Mouse (Mus musculus) limb, embryonic 13.5 days (tissue): ENCODE results near the gene Tmem216. TPM values are rescaled to one million over a fixed set of nuclear protein-coding genes. Genes with fewer than 3 reads are reported as not detected.
"Not testable (repeated sequence)": the region's sequence is repeated elsewhere in the genome, so short reads cannot be mapped to it uniquely, and the experiment has no call there.

Source experiments
- ATAC-seq: fragments of 200-750 bp; cut with Nextera tagmentation; 2 replicates; pipeline ENCODE4 v1.8.0; 2017; ENCODE audit warnings: low read depth, moderate number of reproducible peaks, moderate TSS enrichment; ENCODE audit not compliant: low FRiP score
- H3K27ac ChIP-seq: fragments of 300-500 bp; sonication (generic); 2 replicates; pipeline ENCODE4 v1.5.1; 2015; ENCODE audit warnings: inconsistent platforms, mild to moderate bottlenecking, moderate library complexity
- H3K27me3 ChIP-seq: fragments of 300-500 bp; sonication (generic); 2 replicates; pipeline ENCODE4 v1.6.1; 2015; ENCODE audit warnings: mild to moderate bottlenecking, inconsistent platforms
- H3K36me3 ChIP-seq: fragments of 300-500 bp; sonication (generic); 2 replicates; pipeline ENCODE4 v1.6.1; 2015; ENCODE audit warnings: inconsistent platforms, mild to moderate bottlenecking, moderate library complexity
- H3K4me1 ChIP-seq: fragments of 300-500 bp; sonication (generic); 2 replicates; pipeline ENCODE4 v1.6.1; 2015; ENCODE audit warnings: inconsistent platforms
- H3K4me2 ChIP-seq: fragments of 300-500 bp; sonication (generic); replicated peaks from 2 replicates; pipeline ENCODE4 v1.6.1; 2015; ENCODE audit warnings: inconsistent platforms, mild to moderate bottlenecking, moderate library complexity
- H3K4me3 ChIP-seq: fragments of 300-500 bp; sonication (generic); 2 replicates; pipeline ENCODE4 v1.5.1; 2015; ENCODE audit warnings: moderate library complexity, mild to moderate bottlenecking, inconsistent platforms
- H3K9ac ChIP-seq: fragments of 300-500 bp; sonication (generic); 2 replicates; pipeline ENCODE4 v1.6.1; 2015; ENCODE audit warnings: mild to moderate bottlenecking, inconsistent platforms
- H3K9me3 ChIP-seq: fragments of 300-500 bp; sonication (generic); 2 replicates; pipeline ENCODE4 v1.6.1; 2016; ENCODE audit warnings: inconsistent platforms
- WGBS: fragments of 180-500 bp; shearing (Covaris S2); methylation state at CpG from one replicate; pipeline ENCODE4 v1.1.7; 2015; 5-methylcytosine and 5-hydroxymethylcytosine counted together
- polyA plus RNA-seq: library from polyadenylated mRNA; unstranded; fragments of >200 nt; fragmentation: Nextera tagmentation; extraction: Ambion mirVana; gene quantifications from 2 replicates; pipeline ENCODE4 v1.2.1, GENCODE M21; 2015

The Tmem216 gene
- polyA plus RNA-seq, 1 experiment from 2014 or later = 57.2 TPM

DNA sequence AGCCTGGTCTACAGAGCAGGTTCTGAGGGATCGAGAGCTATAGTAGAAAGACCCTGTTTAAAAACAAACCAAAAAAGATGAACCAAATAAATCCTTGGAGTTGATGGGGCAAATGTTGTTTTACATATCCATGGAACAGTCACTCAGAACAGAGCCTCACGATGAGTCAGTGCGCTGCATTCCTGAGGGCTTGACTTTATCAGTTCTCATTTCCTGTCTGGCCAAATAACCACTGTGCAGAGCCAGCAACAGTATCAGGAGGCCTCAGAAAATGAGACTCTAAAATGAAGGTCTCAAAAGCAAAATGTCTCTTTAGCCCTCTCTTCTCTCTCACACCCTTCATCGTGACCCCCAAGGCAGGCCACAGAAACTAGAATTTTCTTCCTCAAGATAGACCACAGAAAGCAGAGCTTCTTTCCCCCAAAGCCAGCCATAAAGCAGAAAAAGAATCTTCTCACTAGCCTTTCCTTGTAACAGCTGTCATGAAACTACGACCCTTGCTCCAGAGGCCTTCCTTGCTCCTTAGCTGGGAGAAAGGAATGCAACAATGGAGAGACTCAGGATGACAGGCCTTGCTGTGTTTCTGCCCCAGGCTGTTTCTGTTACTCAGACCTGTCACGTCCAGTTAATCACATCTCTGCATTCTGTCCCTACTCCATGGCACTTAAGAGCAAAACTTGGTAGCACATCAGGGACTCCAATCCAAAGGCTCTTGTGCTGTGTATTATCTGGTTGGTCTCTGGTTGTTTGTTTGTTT lies 5.7 kb upstream of the Tmem216 start:
- H3K4me2 ChIP-seq = no peak overlapping the region
- no peak overlapping the region for H3K4me3 ChIP-seq
- H3K4me1 ChIP-seq = peaks cover 1% of the 10 kb centered on the region
- H3K36me3 ChIP-seq = no peaks in the 10 kb centered on the region
- no peak overlapping the region; the same call in 1 of the 2 replicates for H3K27ac ChIP-seq
- H3K27me3 ChIP-seq = no peaks in the 10 kb centered on the region
- H3K9me3 ChIP-seq = no peaks in the 10 kb centered on the region
- no peak for ATAC-seq
- 56% methylated on average over 6 of the region's 6 CpGs for WGBS
- H3K9ac ChIP-seq = no peak overlapping the region

- WGBS = 37% methylated on average over 5 of the region's 5 CpGs
- Histone ChIP-seq H3K9me3 (no peaks in the 10 kb centered on the region), H3K27me3 (no peaks in the 10 kb centered on the region), H3K9ac (peak overlapping the region; percentile 2; the same call in 1 of the 2 replicates), H3K4me3 (no peak overlapping the region), H3K4me1 (peaks cover 9% of the 10 kb centered on the region), H3K4me2 (no peak overlapping the region), H3K36me3 (no peaks in the 10 kb centered on the region), H3K27ac (no peak overlapping the region)
- no peak for ATAC-seq
Observed at GRCm38 (mm10) chr19:10560108-10560507, 4.1 kb upstream of the Tmem216 start.

- H3K27me3 ChIP-seq, H3K4me3 ChIP-seq, H3K4me2 ChIP-seq, H3K9ac ChIP-seq, H3K27ac ChIP-seq, H3K36me3 ChIP-seq, H3K9me3 ChIP-seq, ATAC-seq: not testable (repeated sequence)
- WGBS = 73% methylated on average over 4 of the region's 4 CpGs
- peaks cover 17% of the 10 kb centered on the region for H3K4me1 ChIP-seq
Observed at GRCm38 (mm10) chr19:10557837-10558375, 1.9 kb upstream of the Tmem216 start.

DNA sequence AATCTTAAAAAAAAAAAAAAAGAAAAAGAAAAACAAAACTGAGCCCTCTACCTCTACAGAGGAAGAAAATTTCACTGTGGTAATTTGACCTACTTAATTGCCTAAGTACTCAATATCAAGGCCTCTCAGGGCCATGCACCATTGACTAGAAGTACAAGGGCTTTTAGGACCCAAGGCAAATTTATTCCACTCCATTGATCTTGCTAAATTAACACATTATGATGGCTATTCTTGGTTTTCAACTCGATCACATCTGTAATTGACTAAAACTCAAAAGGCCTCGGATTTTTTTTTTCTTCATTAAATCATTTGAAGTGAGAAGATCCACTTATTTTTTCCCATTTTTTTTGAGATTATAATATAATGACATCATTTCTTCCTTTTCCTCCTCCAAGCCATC lies 1.4 kb upstream of the Tmem216 start:
- Histone ChIP-seq H3K9me3 (no peaks in the 10 kb centered on the region), H3K27ac (no peak overlapping the region), H3K9ac (no peak overlapping the region), H3K27me3 (no peaks in the 10 kb centered on the region), H3K4me2 (no peak overlapping the region), H3K36me3 (peaks cover 13% of the 10 kb centered on the region), H3K4me1 (peaks cover 17% of the 10 kb centered on the region), H3K4me3 (no peak overlapping the region)
- no peak for ATAC-seq
- 78% methylated on average over 2 of the region's 2 CpGs for WGBS

- H3K4me3 ChIP-seq = no peak overlapping the region
- H3K27me3 ChIP-seq = no peaks in the 10 kb centered on the region
- 77% methylated on average over 2 of the region's 2 CpGs for WGBS
- peaks cover 18% of the 10 kb centered on the region for H3K36me3 ChIP-seq
- no peak for ATAC-seq
- H3K4me2 ChIP-seq = no peak overlapping the region
- H3K27ac ChIP-seq = no peak overlapping the region
- H3K9ac ChIP-seq = no peak overlapping the region
- H3K9me3 ChIP-seq = no peaks in the 10 kb centered on the region
- H3K4me1 ChIP-seq = peaks cover 17% of the 10 kb centered on the region
Observed at GRCm38 (mm10) chr19:10557001-10557400, 963 bp upstream of the Tmem216 start.

DNA sequence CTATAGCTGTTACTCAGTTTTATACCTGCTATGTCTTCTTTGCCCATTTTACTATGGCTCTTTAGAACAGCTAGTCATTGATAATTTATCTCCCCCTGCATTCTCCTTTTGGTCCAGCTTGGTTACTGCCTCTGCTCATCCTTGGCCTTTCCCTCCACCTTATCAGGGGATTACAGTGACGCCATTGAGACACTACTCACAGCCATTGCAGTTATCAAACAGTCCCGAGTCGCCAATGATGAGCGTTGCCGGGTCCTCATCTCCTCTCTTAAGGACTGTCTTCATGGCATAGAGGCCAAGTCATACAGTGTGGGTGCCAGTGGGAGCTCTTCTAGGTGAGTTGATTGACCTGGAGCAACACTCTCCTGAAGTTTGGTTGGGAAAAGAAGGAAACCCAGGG lies 16.6 kb downstream of the Tmem216 start:
- Histone ChIP-seq H3K9me3 (no peaks in the 10 kb centered on the region), H3K36me3 (peaks cover 85% of the 10 kb centered on the region), H3K4me3 (no peak overlapping the region), H3K9ac (no peak overlapping the region), H3K27ac (no peak overlapping the region), H3K27me3 (no peaks in the 10 kb centered on the region), H3K4me1 (no peaks in the 10 kb centered on the region), H3K4me2 (no peak overlapping the region)
- ATAC-seq = no peak
- WGBS = 93% methylated on average over 5 of the region's 5 CpGs

DNA sequence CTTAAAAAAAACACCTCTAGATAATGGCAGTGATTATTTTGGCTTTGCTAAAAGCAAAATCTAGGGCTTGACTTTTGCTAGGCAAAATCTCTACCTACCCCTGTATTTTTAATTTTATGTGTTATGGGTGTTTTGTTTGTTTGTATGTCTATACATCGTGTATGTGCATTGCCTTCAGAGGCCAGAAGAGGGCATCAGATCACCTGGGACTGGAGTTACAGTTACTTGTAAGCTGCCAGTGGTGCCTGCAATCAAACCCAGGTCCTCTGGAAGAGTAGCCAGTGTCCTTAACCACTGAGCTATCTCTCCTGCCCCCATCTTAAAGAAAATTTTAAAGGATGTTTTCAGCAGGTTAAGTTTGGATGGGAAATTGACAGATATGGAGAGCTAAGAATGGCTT lies 26.0 kb downstream of the Tmem216 start:
- ATAC-seq = no peak
- WGBS = 98% methylated on average over 1 of the region's 1 CpGs
- Histone ChIP-seq H3K27ac (no peak overlapping the region), H3K9ac (no peak overlapping the region), H3K27me3 (no peaks in the 10 kb centered on the region), H3K36me3 (peaks cover 61% of the 10 kb centered on the region), H3K4me3 (no peak overlapping the region), H3K4me2 (no peak overlapping the region), H3K9me3 (no peaks in the 10 kb centered on the region), H3K4me1 (peaks cover 19% of the 10 kb centered on the region)

GRCm38 (mm10) chr19:10525910-10526309 lies 30.1 kb downstream of the Tmem216 start, which contains the start of gene Sdhaf2:
Gene Sdhaf2, minus strand, starts transcription at chr19:10526142.
- ATAC-seq = no peak
- H3K9ac ChIP-seq = peak within 1 kb of the TSS; percentile 98
- peak within 1 kb of the TSS; percentile 74 for H3K4me2 ChIP-seq
- no peaks in the 10 kb centered on the region for H3K27me3 ChIP-seq
- H3K4me1 ChIP-seq = peaks cover 29% of the 10 kb centered on the region
- H3K36me3 ChIP-seq = peaks cover 29% of the 10 kb centered on the region
- peak within 1 kb of the TSS; percentile 99 for H3K27ac ChIP-seq
- WGBS = 0% methylated on average over 11 of the region's 11 CpGs
- H3K4me3 ChIP-seq = peak within 1 kb of the TSS; percentile 94
- H3K9me3 ChIP-seq = no peaks in the 10 kb centered on the region

- Histone ChIP-seq H3K36me3 (peaks cover 23% of the 10 kb centered on the region), H3K4me1 (peaks cover 29% of the 10 kb centered on the region), H3K4me2 (peak within 1 kb of the TSS; percentile 74), H3K27ac (peak within 1 kb of the TSS; percentile 99), H3K27me3 (no peaks in the 10 kb centered on the region), H3K4me3 (peak within 1 kb of the TSS; percentile 94), H3K9ac (peak within 1 kb of the TSS; percentile 98), H3K9me3 (no peaks in the 10 kb centered on the region)
- ATAC-seq = peak; percentile 95
- under 1% methylated on average over 76 of the region's 93 CpGs for WGBS
Observed at GRCm38 (mm10) chr19:10525106-10525901, 30.7 kb downstream of the Tmem216 start, which contains the start of gene Cpsf7. Gene Cpsf7, plus strand, starts transcription at chr19:10525266.

DNA sequence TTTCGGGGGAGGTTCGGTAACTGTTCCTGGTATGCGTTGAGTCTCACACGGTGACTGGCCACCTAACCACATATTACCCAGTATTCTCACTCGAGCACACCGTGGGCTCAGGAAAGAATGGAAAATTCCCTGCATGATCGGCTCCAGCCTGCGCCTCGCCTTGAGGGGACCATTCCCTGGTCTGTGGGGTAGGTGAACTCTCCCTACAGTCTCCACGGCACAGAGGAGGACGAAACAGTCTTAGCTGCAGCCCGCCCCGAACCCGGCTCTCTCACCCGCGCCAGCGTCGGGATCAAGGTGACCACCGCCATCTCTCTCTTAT lies 31.3 kb downstream of the Tmem216 start:
- peaks cover 18% of the 10 kb centered on the region for H3K36me3 ChIP-seq
- H3K9me3 ChIP-seq = no peaks in the 10 kb centered on the region
- H3K27ac ChIP-seq = peak overlapping the region; percentile 99
- peak overlapping the region; percentile 74 for H3K4me2 ChIP-seq
- ATAC-seq = no peak
- peaks cover 29% of the 10 kb centered on the region for H3K4me1 ChIP-seq
- under 1% methylated on average over 19 of the region's 19 CpGs for WGBS
- H3K27me3 ChIP-seq = no peaks in the 10 kb centered on the region
- peak overlapping the region; percentile 94 for H3K4me3 ChIP-seq
- H3K9ac ChIP-seq = peak overlapping the region; percentile 98

DNA sequence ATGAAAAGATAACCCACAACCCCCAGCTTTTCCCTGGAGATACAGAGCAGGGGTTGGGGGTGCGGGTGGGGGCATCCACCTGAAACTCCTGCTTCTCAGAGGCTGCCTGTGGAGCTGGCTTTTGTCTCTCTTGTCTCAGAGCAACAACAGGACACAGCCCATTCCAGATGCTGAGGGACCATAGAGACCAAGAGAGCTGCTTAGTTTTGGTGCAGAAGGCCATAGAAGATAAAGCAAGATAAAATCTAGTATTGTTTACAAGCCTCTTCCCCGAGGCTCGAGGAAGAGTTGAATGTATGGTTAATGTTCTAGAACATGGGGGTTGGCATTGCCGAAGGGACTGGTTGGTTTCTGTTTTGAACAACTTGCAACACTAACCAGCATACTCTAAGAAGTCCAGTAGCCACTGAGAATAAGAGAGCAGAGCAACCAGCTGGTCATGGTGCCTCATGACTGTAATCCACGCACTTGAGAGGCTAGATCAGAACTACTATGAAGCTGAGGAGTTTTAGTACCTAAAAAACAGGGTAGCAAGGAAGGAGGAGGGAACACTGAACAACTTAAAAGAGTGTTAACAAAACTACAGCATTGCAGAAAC lies 32.5 kb downstream of the Tmem216 start:
- no peaks in the 10 kb centered on the region for H3K9me3 ChIP-seq
- H3K36me3 ChIP-seq = peaks cover 10% of the 10 kb centered on the region
- H3K27me3 ChIP-seq = no peaks in the 10 kb centered on the region
- peaks cover 29% of the 10 kb centered on the region for H3K4me1 ChIP-seq
- peak overlapping the region; percentile 94; the same call in 1 of the 2 replicates for H3K4me3 ChIP-seq
- WGBS = 90% methylated on average over 5 of the region's 5 CpGs
- no peak overlapping the region for H3K27ac ChIP-seq
- H3K4me2 ChIP-seq = peak overlapping the region; percentile 36
- H3K9ac ChIP-seq = peak overlapping the region; percentile 40; the same call in 1 of the 2 replicates
- ATAC-seq = no peak

DNA sequence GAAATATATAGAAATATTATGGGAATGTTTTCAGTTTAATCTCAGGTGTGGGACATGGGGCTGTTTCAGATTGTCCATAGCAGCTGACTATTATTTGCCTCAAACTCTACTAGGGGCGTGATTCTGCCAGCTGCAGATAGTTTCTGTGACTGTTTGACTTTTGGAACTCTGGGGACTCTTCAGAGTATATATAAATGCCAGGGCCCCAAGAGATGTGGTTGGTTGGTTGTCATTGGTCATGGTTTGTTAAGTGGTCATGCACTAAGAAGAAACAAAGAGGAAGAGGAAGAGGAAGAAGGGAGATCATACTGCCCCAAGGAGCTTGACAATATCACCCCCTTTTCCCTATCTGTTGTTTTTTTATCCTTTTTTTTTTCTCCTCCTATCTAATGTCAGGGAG lies 34.1 kb downstream of the Tmem216 start:
- H3K9me3 ChIP-seq = no peaks in the 10 kb centered on the region
- H3K4me2 ChIP-seq = no peak overlapping the region
- H3K9ac ChIP-seq = no peak overlapping the region
- H3K27me3 ChIP-seq = no peaks in the 10 kb centered on the region
- no peak overlapping the region for H3K4me3 ChIP-seq
- H3K4me1 ChIP-seq = peaks cover 18% of the 10 kb centered on the region
- H3K27ac ChIP-seq = no peak overlapping the region
- H3K36me3 ChIP-seq = peaks cover 11% of the 10 kb centered on the region
- no peak for ATAC-seq
- WGBS = 79% methylated on average over 1 of the region's 1 CpGs
